Mouse (Mus musculus): ENCODE results near the gene Lrsam1. TPM values are rescaled to one million over a fixed set of nuclear protein-coding genes. Genes with fewer than 3 reads are reported as not detected.
A peak's percentile ranks its signal among the peaks of the same experiment; 100 is the strongest.

Gene Lrsam1
- polyA plus RNA-seq, 1 experiment from 2014 or later = 13.4 TPM

GRCm38 (mm10) chr2:32982700-32983099, 21.3 kb upstream of the Lrsam1 start:
- Histone ChIP-seq H3K4me1 (peaks cover 17% of the 10 kb centered on the region), H3K27ac (no peak overlapping the region), H3K9ac (peak overlapping the region; percentile 93), H3K27me3 (no peaks in the 10 kb centered on the region), H3K4me3 (peak overlapping the region; percentile 85), H3K4me2 (peak overlapping the region; percentile 100), H3K36me3 (0 out of 2 replicates have a peak, but pooled peaks cover 2% of the 10 kb centered on the region), H3K9me3 (no peaks in the 10 kb centered on the region)
- ATAC-seq (ENCODE audit: insufficient number of reproducible peaks, insufficient read depth, low FRiP score, low TSS enrichment, low read depth) = no peak
- 3% methylated on average over 4 of the region's 4 CpGs for WGBS

- H3K36me3 ChIP-seq = 0 out of 2 replicates have a peak, but pooled peaks cover 2% of the 10 kb centered on the region
- peak within 1 kb of the TSS; percentile 93 for H3K9ac ChIP-seq
- peak within 1 kb of the TSS; percentile 100 for H3K4me2 ChIP-seq
- peak within 1 kb of the TSS; percentile 85 for H3K4me3 ChIP-seq
- H3K9me3 ChIP-seq = no peaks in the 10 kb centered on the region
- no peaks in the 10 kb centered on the region for H3K27me3 ChIP-seq
- H3K4me1 ChIP-seq = peaks cover 17% of the 10 kb centered on the region
- under 1% methylated on average over 50 of the region's 50 CpGs for WGBS
- peak within 1 kb of the TSS; percentile 56; the same call in 1 of the 2 replicates for H3K27ac ChIP-seq
- peak; percentile 93 for ATAC-seq (ENCODE audit: insufficient number of reproducible peaks, insufficient read depth, low FRiP score, low TSS enrichment, low read depth)
These were observed 20.4 kb upstream of the Lrsam1 start, which contains the start of gene Slc2a8 for GRCm38 (mm10) chr2:32981725-32982271. Gene Slc2a8, minus strand, starts transcription at chr2:32982083.

GRCm38 (mm10) chr2:32981281-32981680, 19.9 kb upstream of the Lrsam1 start:
- Histone ChIP-seq H3K4me2 (peak overlapping the region; percentile 100), H3K36me3 (peaks cover 3% of the 10 kb centered on the region), H3K9ac (peak overlapping the region; percentile 93), H3K4me1 (peaks cover 17% of the 10 kb centered on the region), H3K9me3 (no peaks in the 10 kb centered on the region), H3K27me3 (no peaks in the 10 kb centered on the region), H3K27ac (peak overlapping the region; percentile 56; the same call in 1 of the 2 replicates), H3K4me3 (peak overlapping the region; percentile 85)
- 2% methylated on average over 23 of the region's 23 CpGs for WGBS
- peak; percentile 59 for ATAC-seq (ENCODE audit: insufficient number of reproducible peaks, insufficient read depth, low FRiP score, low TSS enrichment, low read depth)

GRCm38 (mm10) chr2:32979675-32980074, 18.3 kb upstream of the Lrsam1 start:
- peaks cover 20% of the 10 kb centered on the region for H3K36me3 ChIP-seq
- H3K27me3 ChIP-seq = no peaks in the 10 kb centered on the region
- H3K27ac ChIP-seq = no peak overlapping the region
- no peak for ATAC-seq (ENCODE audit: insufficient number of reproducible peaks, insufficient read depth, low FRiP score, low TSS enrichment, low read depth)
- no peak overlapping the region for H3K9ac ChIP-seq
- H3K4me3 ChIP-seq = no peak overlapping the region
- 85% methylated on average over 7 of the region's 7 CpGs for WGBS
- peaks cover 17% of the 10 kb centered on the region for H3K4me1 ChIP-seq
- no peaks in the 10 kb centered on the region for H3K9me3 ChIP-seq
- H3K4me2 ChIP-seq = no peak overlapping the region

GRCm38 (mm10) chr2:32978675-32979074, 17.3 kb upstream of the Lrsam1 start:
- 79% methylated on average over 3 of the region's 3 CpGs for WGBS
- peaks cover 30% of the 10 kb centered on the region for H3K36me3 ChIP-seq
- no peak overlapping the region for H3K4me2 ChIP-seq
- no peaks in the 10 kb centered on the region for H3K9me3 ChIP-seq
- ATAC-seq (ENCODE audit: insufficient number of reproducible peaks, insufficient read depth, low FRiP score, low TSS enrichment, low read depth) = no peak
- peaks cover 17% of the 10 kb centered on the region for H3K4me1 ChIP-seq
- H3K4me3 ChIP-seq = no peak overlapping the region
- no peaks in the 10 kb centered on the region for H3K27me3 ChIP-seq
- H3K27ac ChIP-seq = no peak overlapping the region
- no peak overlapping the region for H3K9ac ChIP-seq

GRCm38 (mm10) chr2:32977114-32977513, 15.7 kb upstream of the Lrsam1 start:
- Histone ChIP-seq H3K36me3 (peaks cover 42% of the 10 kb centered on the region), H3K9me3 (no peaks in the 10 kb centered on the region), H3K27me3 (no peaks in the 10 kb centered on the region), H3K4me1 (peaks cover 11% of the 10 kb centered on the region), H3K4me2 (no peak overlapping the region), H3K4me3 (no peak overlapping the region), H3K27ac (no peak overlapping the region), H3K9ac (no peak overlapping the region)
- ATAC-seq (ENCODE audit: insufficient number of reproducible peaks, insufficient read depth, low FRiP score, low TSS enrichment, low read depth) = no peak
- WGBS = 78% methylated on average over 5 of the region's 5 CpGs

- Histone ChIP-seq H3K4me1 (no peaks in the 10 kb centered on the region), H3K27ac (no peak overlapping the region), H3K27me3 (no peaks in the 10 kb centered on the region), H3K9ac (no peak overlapping the region), H3K4me2 (no peak overlapping the region), H3K9me3 (no peaks in the 10 kb centered on the region), H3K36me3 (peaks cover 42% of the 10 kb centered on the region), H3K4me3 (no peak overlapping the region)
- ATAC-seq (ENCODE audit: insufficient number of reproducible peaks, insufficient read depth, low FRiP score, low TSS enrichment, low read depth) = no peak
- 90% methylated on average over 8 of the region's 8 CpGs for WGBS
These were observed 12.8 kb upstream of the Lrsam1 start for GRCm38 (mm10) chr2:32974216-32974615.

GRCm38 (mm10) chr2:32971235-32971634, 9.8 kb upstream of the Lrsam1 start:
- no peaks in the 10 kb centered on the region for H3K27me3 ChIP-seq
- no peak overlapping the region for H3K4me3 ChIP-seq
- H3K9me3 ChIP-seq = no peaks in the 10 kb centered on the region
- ATAC-seq (ENCODE audit: insufficient number of reproducible peaks, insufficient read depth, low FRiP score, low TSS enrichment, low read depth) = no peak
- H3K4me1 ChIP-seq = peaks cover 14% of the 10 kb centered on the region
- no peak overlapping the region for H3K27ac ChIP-seq
- 54% methylated on average over 9 of the region's 9 CpGs for WGBS
- H3K9ac ChIP-seq = no peak overlapping the region
- H3K36me3 ChIP-seq = peaks cover 38% of the 10 kb centered on the region
- no peak overlapping the region for H3K4me2 ChIP-seq

GRCm38 (mm10) chr2:32969326-32969725, 7.9 kb upstream of the Lrsam1 start:
- no peak overlapping the region for H3K4me3 ChIP-seq
- no peak overlapping the region for H3K27ac ChIP-seq
- no peaks in the 10 kb centered on the region for H3K27me3 ChIP-seq
- no peak for ATAC-seq (ENCODE audit: insufficient number of reproducible peaks, insufficient read depth, low FRiP score, low TSS enrichment, low read depth)
- no peak overlapping the region for H3K9ac ChIP-seq
- no peak overlapping the region for H3K4me2 ChIP-seq
- no peaks in the 10 kb centered on the region for H3K9me3 ChIP-seq
- peaks cover 26% of the 10 kb centered on the region for H3K36me3 ChIP-seq
- H3K4me1 ChIP-seq = peaks cover 30% of the 10 kb centered on the region
- WGBS = 88% methylated on average over 8 of the region's 8 CpGs

GRCm38 (mm10) chr2:32968024-32968614, 6.7 kb upstream of the Lrsam1 start:
- Histone ChIP-seq H3K4me3 (no peak overlapping the region), H3K9me3 (no peaks in the 10 kb centered on the region), H3K4me1 (peaks cover 42% of the 10 kb centered on the region), H3K9ac (peak overlapping the region; percentile 85), H3K36me3 (peaks cover 26% of the 10 kb centered on the region), H3K27ac (no peak overlapping the region), H3K27me3 (no peaks in the 10 kb centered on the region), H3K4me2 (peak overlapping the region; percentile 90)
- no peak for ATAC-seq (ENCODE audit: insufficient number of reproducible peaks, insufficient read depth, low FRiP score, low TSS enrichment, low read depth)
- WGBS = 82% methylated on average over 9 of the region's 9 CpGs

GRCm38 (mm10) chr2:32966689-32967631, 5.5 kb upstream of the Lrsam1 start:
- Histone ChIP-seq H3K36me3 (peaks cover 26% of the 10 kb centered on the region), H3K4me3 (peak overlapping the region; percentile 64), H3K4me2 (peak overlapping the region; percentile 90), H3K9ac (peak overlapping the region; percentile 85), H3K9me3 (no peaks in the 10 kb centered on the region), H3K27ac (peak overlapping the region; percentile 96), H3K27me3 (no peaks in the 10 kb centered on the region), H3K4me1 (peaks cover 48% of the 10 kb centered on the region)
- WGBS = 1% methylated on average over 55 of the region's 55 CpGs
- ATAC-seq (ENCODE audit: insufficient number of reproducible peaks, insufficient read depth, low FRiP score, low TSS enrichment, low read depth) = peak; percentile 81

Data from embryonic facial prominence, embryonic 13.5 days (tissue).